Mouse (Mus musculus) B cell, adult 67 days (primary cell): ENCODE measurements around the gene Irf2. TPM values are rescaled to one million over a fixed set of nuclear protein-coding genes. Genes with fewer than 3 reads are reported as not detected.

Experiments used
- total RNA-seq, 2 experiments: library from RNA; stranded (reverse); gene quantifications; 4 replicates each; pipeline ENCODE4 v1.2.4; 2023

The Irf2 gene
- total RNA-seq: 100 to 1,000 TPM; 332 to 350 TPM

GRCm38 (mm10) chr8:46739003-46739949 is at the start of gene Irf2:
TSS of gene Irf2 (plus strand) at chr8:46739732.

Other genes with a start within 250 kb of the Irf2 start
- gene Cenpu, start 187.7 kb upstream of the Irf2 start, total RNA-seq: 10 to 100 TPM in 1 of 2 experiments, 1 to 10 TPM in 1; 6.7 to 15.2 TPM
- gene Primpol, start 122.5 kb upstream of the Irf2 start, total RNA-seq: 10 to 100 TPM; 28.7 to 32.4 TPM
- gene Casp3, start 122.4 kb upstream of the Irf2 start, total RNA-seq: 10 to 100 TPM; 11.9 to 20.9 TPM
- 1 to 10 TPM in 1 of 2 experiments, under 1 TPM in 1; 0.44 to 1.2 TPM for gene Enpp6, start 247.2 kb downstream of the Irf2 start, total RNA-seq